Mouse (Mus musculus): ENCODE data around the gene 4930519G04Rik.
"Not testable (repeated sequence)": the region's sequence is repeated elsewhere in the genome, so short reads cannot be mapped to it uniquely, and the experiment has no call there.

4930519G04Rik gene

DNA sequence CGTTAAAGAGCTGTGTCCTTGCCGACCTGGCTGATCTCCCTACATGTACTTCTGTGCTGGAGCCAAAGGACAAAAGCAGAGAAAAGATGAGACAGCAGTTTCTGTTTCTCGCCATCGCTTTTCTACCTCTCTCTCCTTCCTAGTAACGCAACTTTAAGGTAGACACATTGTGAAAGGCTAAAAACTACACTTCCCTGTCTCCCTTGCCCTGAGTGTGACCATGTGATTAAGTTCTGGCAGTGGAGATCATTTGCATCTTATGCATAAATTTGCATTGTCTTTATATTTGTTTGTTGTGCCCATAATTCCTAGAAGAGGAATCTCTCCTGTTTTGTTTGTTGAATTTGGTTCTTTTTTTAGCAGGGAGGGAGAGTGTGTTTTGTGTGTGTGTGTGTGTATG lies 62.4 kb downstream of the 4930519G04Rik start:
- DNase-seq, result no peak

GRCm38 (mm10) chr5:114916777-114917176 lies 63.3 kb downstream of the 4930519G04Rik start:
- DNase-seq, result no peak

GRCm38 (mm10) chr5:114917357-114917756 lies 63.9 kb downstream of the 4930519G04Rik start:
- not testable (repeated sequence) for DNase-seq

DNA sequence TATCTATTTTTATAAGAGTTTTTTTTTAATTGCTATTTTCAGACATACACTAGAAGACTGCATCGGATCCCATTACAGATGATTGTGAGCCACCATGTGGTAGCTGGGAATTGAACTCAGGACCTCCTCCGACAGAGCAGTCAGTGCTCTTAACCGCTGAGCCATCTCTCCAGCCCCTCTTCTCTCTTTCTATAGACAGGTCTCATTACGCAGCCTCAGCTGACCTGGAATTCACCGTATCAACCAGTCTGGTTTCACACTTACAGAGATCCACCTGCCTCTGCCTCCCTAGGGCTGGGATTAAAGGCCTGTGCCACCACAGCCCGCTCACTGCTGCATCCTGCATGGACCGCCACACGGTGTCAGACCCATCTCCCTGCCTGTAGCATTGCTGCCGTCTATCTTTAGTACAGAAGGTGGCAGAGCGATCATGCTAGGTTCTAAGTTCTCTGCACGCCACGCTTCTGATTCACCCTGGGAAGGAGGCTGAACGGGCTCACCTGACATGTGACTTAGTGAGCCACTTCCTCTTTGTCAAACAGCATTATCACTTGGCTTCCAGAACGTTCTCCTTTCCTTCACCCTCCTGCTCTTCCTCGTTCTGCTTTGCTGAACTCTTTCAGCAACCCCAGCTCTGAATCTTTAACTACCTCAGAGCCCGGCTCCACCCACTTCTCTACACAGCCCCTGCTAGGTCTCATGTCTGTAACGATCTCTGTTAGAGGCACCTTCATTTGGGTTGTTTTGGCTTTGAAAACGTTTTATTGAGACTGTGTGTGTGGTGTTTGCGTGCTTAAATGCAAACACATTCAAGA lies 68.3 kb downstream of the 4930519G04Rik start:
- DNase-seq, result no peak

GRCm38 (mm10) chr5:114922366-114922731 lies 68.9 kb downstream of the 4930519G04Rik start:
- no peak for DNase-seq

GRCm38 (mm10) chr5:114922998-114923473 lies 69.6 kb downstream of the 4930519G04Rik start, which contains the start of gene Oasl1:
TSS of gene Oasl1 (plus strand) at chr5:114923240.
- no peak for DNase-seq

GRCm38 (mm10) chr5:114926153-114926684 lies 72.8 kb downstream of the 4930519G04Rik start:
- no peak for DNase-seq

- no peak for DNase-seq
Observed at GRCm38 (mm10) chr5:114926753-114927152, 73.3 kb downstream of the 4930519G04Rik start.

GRCm38 (mm10) chr5:114931626-114932025 lies 78.2 kb downstream of the 4930519G04Rik start:
- DNase-seq, result no peak

GRCm38 (mm10) chr5:114933206-114933605 lies 79.7 kb downstream of the 4930519G04Rik start:
- DNase-seq, result no peak

Measured in layer of hippocampus, adult 9-11 months (tissue).